Mouse (Mus musculus): ENCODE measurements around the gene Prex1.

Gene Prex1

DNA sequence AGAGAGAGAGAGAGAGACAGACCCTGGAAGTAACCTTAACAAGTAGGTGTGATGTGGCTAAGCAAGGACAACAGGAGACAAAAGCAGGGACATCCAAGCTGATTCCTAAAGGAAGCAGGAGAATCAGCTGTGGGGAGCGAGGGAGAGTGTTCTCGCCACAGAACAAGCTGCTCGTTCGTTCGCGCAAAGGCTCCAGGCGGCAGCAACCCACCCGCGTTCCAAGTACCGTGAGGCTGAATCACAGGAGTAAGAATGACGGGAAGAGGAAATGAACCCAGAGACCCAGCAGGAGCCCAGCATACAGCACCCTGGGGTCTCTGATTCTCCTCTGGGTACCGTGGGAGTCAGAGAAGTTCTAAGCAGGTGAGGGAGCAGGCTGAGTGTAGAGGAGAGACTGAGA lies 52.1 kb downstream of the Prex1 start:
- DNase-seq (ENCODE audit: low spot score): no peak

DNA sequence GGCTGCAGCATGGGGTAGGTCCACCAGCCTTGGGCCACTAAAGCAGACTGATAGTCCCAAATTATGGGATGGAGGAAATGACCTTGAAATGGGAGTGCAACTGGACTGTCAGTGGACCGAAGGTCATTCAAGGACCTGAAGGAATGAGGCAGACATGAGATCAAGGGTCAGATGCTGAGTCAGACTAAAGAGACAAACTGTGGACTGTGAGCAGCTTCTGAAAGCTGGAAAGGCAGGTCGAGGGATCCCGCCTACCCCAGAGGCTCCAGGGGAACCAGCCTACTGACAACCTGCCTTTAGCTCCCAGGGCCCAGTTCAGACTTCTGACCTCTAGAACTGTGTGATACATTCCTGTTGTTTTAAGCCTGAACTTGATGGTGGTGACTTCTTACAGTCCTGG lies 55.3 kb downstream of the Prex1 start:
- no peak for DNase-seq (ENCODE audit: low spot score)

DNA sequence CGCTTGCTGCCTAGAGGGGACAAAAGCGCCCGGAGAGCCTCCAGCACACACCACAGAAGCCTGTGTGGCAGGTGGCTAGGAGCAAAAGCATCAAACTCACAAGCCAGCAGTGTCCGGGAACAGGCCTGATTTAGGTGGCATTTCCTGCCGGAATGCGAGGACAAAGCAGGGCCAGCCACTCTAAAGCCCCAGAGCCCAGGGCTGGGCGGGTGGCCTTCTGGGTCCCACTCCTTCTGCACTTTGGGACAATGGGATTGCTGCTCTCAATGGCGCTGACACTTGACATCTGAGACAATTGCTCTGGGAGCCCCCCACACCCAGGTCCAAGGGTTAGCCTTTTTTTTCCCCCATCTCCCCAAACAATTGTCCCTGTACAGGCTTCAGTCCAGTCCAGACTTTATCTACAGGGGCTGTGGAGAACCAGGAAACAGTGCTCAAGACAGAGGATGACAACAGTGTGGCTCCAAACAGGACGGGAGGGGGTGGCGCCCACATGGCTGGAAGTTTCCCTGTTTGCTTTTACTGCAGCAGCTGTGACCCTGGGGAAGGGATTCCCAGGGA lies 56.1 kb downstream of the Prex1 start:
- DNase-seq (ENCODE audit: low spot score): no peak

DNA sequence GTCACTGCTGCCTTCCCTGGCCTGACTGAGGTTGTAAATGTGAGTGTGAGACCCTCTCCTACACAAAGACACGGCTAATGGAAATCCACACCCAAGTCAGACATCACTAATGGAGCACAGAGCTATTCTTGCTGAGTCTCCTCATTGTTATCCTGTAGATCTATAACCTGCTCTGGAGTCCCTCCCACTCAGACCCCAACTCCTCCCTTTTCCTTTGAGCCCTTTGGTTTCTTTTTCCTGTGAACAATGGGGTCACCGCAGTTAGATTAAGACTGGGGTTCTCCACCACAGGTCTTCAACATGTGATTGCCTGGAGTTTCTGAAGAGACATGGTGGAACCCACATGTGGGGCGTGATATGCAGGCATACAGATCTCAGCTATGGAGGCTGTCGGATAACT lies 57.0 kb downstream of the Prex1 start:
- no peak for DNase-seq (ENCODE audit: low spot score)

DNA sequence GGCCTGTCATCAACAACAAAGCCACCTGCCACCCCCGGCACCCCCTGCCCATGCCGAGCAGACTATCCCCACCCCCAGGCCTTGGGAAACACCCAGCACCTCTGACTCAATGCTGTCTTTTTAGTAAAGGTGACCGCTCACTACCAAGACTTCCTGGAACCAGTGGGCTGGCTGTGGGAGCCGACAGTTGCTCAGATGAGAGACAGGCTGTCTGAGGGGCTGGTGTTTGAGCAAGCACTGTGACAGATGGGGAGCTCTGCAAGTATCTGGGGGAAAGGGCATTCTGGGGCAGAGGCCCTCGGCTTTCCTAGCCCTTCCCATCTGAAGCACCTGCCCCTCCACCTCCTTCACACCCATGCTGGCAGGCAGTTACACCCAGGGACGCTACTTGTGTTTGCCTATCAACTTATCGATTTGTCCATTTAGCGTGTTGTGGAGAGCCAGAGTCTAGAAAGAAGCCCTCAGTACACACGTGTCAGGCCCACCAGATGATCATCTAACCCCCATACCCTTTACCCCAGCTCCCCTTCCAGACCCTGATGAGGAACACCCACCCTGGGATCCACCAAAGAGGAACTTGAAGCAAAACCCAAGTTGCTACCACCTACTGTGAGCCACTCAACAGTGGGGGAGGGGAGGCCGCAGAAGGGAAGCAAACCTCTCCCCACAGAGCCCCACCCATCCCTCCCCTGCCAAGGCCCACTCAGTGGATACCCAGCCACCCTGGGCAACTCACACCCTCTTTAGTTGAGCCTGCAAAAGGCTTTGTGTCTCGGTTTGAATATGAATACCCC lies 57.7 kb downstream of the Prex1 start:
- no peak for DNase-seq (ENCODE audit: low spot score)

DNA sequence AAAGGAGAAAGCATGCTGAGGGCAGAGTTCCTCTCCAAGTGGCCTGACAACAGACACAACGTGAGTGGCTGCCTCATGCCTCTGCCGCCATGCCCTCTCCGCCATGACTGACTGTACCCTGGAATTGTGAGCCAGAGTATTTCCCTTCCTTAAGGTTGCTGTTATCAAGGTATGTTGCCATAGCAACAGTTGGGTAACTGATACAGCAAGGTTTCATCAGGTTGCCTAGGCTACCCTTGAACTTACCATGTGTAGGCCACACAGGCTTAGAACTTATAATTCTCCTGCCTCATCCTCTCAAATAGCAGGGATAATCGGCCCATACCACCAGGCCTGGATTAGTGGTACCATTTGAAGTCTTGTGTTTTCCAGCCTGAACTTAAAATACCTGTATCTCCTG lies 58.3 kb downstream of the Prex1 start:
- no peak for DNase-seq (ENCODE audit: low spot score)

DNA sequence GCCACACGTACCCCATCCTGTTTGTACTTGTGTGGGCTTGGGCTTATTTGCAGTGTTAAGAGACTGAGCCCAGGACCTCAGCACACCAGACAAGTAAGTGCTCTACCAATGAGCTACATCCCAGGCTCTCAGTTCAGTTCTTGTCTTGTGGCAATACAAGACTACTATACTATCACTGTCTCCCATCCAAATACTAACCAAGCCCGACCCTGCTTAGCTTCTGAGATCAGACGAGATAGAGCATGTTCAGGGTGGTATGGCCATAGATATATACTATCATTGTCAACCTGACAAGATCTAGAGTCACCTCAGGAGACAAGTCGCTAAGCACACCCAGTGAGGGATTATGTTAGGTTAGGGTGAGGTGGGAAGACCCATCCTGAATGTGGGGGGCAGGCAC lies 58.8 kb downstream of the Prex1 start:
- DNase-seq (ENCODE audit: low spot score): no peak

DNA sequence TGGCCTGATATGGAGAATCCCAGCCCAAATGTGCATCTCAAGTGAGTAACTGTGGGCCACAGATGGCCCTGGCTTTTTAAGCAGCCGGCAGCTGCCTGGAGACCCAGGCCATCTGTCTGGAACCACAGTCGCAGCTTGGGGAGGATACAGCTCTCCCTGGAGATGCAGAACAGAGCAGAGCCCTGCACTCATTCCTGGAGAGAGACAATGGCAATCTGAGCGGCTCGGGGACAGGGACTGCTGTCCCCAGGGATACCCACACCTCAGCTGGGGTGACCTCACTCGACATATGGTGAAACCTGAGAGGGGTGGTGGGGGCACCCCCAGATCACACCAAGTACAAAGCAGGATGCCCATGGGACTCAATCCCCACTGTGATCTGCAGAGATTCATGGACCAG lies 60.1 kb downstream of the Prex1 start:
- DNase-seq (ENCODE audit: low spot score): no peak

DNA sequence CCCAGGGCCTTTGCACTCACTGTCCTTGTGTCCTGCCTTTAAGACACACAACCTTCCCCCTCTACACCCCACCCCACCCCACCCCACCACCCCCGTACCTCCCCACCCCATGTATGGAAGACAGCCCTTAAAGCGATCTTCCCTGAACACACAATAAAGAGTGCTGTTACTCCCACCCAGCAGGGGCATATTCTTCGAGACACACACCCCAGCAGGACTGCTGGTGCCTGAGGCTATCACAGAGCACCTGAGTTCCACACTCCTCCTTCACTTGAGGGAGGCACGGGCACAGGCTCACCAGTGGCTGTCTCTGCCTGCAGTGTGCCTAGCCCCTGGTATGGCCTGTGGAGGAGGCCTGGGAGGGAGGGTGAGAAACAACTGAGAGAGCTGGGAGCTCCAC lies 61.0 kb downstream of the Prex1 start:
- no peak for DNase-seq (ENCODE audit: low spot score)

DNA sequence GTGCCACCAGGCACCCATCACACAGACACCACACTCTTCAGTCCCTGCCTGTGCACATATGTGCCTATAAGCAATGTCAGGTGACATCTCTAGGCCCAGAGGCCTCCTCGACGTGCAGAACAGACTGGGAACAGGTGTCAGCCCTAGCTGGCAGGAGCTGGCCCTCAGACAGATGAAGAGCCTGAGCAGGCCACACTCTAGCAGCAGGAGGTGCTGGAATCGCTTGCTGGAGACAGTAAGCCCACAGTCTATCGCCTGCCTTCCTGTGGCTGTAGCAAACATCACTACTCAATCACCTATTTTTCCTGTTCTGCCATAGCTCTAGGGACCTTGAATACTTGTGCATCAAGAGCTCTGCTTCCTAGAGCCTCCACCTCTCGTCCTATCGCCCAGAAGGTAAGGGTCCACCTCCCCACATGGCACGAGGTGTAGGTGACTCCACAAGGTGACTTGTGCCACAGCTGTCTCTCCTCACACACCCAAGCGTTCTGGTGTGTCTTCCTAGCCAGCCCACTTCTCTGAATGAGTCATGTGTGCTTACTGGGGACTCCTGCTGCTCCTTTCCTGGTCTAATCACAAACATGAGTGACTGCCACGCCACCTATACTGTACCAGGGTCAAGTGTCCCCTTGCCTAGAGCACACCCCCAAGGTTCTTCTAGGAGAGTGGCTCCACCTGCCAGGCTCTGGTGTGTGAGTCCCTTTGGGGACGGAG lies 62.2 kb downstream of the Prex1 start:
- no peak for DNase-seq (ENCODE audit: low spot score)

DNA sequence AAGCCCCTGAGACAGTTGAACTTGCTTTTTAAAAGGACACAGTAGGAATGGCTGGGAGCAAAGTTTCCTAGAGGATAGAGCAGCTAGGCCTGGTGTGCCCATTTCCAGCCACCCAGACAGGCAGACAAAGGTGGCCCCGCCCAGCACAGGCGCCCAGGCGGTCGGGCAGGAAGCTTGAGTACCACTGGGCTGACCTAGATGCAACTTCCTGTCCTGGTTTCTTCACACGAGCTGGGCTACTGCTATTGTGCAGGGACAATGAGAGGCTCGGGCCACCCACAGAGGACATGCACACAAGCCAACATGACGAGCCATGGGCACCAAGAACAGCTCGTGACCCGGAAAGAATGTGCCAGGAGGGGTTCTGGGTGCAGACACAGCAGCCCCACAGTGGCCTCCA lies 63.2 kb downstream of the Prex1 start:
- DNase-seq (ENCODE audit: low spot score): no peak

DNA sequence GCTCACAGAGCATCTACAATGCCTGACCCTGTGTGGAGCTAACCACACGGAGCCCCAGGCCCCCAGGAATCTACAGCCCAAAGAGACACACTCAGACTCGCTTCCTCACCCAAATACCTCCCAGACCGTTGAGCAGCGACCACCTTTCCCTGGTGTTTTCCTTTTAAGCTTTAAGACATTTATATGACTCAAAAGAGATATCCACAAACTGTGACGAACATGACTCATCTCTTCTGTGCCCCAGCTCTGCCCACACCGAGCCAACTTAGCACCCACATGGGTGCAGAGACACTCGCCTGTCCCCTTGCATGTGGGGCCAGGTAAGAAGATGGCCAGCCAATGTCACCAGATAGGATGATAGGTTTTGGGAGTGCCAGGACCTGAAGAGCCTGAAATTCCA lies 66.4 kb downstream of the Prex1 start:
- no peak for DNase-seq (ENCODE audit: low spot score)

DNA sequence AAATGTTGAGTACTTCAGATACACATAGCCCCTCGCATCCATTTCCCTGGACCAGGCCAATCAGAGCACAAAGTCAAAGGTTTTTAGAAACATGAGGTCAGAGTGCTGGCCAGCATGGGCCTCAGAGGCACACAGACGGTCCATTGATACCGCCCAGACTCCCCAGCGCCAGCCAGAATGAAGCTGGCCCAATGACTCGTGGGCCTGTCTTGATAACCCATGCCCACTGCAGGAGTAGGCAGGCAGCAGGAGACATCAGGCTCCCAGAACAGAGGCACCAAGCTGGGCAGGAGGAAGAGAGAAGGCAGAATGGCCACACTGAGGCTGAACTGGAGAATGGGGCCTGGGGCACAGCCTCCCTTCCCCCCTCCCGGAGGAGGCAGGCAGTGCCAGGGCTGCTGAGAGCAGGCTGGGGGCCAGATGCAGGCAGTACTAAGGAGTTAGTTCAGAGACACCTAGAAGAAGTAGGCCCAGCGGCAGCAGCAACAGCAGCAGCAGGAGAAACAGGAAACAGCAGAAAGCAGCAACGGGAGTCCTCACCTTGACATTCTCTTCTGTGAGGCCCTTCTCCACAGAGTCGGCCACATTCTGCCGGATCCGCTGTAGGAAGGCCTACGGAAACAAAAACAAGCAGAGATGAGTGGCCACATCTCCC lies 67.1 kb downstream of the Prex1 start:
- DNase-seq (ENCODE audit: low spot score): no peak

DNA sequence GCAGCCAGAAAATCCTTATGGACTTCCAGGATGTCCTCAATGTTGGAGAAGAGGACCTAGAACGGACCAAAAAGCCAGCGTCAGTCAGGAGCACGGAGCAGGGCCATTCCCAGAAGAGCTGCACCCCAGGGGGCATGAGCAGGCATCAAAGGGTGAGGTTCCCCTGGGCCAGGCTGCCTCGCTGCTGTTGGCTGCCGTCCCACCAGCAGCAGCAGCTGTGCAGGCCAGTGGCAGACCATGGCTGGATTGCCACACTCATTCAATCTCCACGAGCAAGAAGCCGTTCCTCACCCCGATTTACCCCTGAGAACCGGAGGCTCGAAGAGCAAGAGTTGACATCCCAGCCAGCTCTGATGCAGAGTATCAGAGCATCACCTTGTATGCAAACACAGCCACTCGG lies 68.8 kb downstream of the Prex1 start:
- no peak for DNase-seq (ENCODE audit: low spot score)

DNA sequence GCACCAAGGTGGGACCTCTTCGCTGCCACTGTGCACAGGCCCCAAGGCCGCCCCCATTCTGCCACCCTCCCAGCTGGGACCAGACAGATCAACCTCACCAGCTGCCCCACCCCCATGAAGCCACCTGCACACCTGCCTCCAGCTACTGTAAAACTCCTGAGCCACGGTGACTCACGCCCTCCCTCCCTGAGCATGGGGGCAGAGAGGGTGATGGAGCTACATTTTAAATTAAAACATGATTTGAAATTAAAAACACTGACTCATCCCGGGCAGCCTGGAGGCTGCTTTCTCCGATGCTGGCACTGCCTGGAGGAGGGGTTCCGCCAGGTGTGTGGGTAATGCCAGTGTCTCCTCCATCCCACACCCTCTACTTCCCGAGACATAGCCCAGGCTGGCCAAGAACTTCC lies 71.0 kb downstream of the Prex1 start:
- DNase-seq (ENCODE audit: low spot score): no peak

DNA sequence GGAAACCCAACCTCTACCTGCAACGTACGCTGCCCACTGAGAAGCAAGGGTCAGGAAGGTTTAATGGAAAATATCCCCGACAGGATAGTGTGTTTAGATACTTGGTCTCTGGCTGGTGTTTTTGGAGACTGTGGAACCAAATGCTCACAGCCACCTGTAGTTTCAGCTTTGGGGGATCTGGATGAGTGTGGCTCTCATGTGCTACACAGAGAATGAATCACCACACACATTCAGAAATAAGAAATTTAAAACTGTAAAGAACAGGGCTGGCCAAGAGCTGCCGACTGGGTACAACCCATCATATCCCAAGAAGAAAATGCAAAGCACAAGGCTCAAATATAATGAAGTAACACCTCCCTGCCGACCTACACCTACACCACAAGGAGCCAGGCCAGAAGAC lies 73.9 kb downstream of the Prex1 start:
- DNase-seq (ENCODE audit: low spot score): no peak

DNA sequence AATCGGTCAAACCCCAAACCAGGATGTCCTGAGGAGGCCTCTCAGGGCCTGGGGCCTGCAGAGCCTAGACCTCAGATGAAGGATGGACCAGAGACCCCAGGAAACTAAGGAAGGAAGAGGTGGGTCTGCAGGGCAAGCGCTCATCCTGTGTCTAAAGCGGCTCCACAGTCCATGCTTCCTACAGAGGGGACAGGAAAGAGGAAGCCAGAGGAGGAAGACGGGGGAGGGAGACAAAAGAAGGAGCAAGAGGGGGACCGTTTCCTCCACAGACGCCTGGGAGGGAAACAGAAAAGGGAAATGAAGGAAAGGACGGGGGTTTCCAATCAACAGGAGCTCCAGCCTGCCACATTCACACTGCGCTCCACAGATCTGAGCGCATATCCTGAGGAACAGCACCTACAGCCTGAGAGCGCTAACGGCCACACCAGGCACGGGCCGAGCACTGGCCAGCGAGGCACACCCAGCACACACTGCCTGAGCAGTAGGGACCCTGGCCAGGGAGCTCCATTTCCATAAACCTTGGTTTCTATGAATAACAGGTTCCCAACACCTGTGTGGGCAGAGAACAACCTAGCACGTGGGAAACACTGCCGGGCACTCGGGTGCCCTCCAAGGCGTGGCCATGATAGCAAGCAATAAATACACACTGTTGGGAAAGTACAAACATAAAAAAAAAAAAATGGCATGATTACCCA lies 74.5 kb downstream of the Prex1 start:
- DNase-seq (ENCODE audit: low spot score): no peak

DNA sequence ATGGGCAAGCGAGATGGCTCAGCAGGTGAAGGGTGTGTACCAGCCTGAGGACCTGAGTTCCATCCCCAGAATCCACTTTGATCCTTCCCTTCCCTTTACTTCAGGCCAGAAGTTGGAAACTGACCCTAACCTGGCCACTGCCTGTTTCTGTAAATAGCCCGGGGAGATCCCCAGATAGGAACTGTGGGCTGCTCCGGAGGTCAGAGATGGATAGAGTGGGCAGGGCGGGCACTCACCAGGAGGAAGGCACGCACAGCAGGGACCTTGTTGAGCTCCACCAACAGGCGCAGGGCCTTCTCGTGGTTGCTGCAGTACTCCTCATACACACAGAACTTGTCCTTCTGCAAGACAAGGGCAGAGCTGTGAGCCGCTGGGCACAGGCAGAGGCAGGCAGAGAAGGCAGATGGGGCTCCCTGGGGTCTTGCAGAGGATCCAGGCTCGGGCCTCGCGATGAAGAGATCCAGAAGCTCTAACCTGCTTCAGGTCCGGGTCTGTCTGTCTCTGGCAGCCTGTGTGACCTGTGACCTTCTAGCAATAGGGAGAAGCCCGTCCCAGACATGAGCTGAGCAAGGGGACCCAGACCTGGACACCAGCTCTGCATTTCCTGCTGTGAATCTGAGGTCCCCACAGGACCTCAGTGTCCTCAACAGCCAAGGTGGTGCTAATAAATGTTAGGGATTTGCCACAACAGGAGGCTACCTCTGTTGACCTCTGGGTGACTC lies 75.4 kb downstream of the Prex1 start:
- no peak for DNase-seq (ENCODE audit: low spot score)

DNA sequence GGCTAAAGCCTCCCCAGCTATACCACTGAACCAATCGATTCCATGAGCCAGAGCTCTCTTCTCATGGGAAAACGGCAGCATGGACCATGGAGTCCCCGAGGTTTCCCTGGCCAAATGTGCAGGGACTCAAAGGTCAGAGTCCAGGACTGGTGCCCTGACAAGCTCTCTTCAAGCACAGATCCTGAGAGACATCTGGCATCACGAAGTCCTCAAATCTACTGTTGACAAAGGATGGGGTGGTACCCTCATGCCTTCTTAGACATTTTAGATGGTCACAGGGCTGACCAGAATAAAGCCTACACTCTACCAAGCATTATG lies 76.0 kb downstream of the Prex1 start:
- DNase-seq (ENCODE audit: low spot score): no peak

DNA sequence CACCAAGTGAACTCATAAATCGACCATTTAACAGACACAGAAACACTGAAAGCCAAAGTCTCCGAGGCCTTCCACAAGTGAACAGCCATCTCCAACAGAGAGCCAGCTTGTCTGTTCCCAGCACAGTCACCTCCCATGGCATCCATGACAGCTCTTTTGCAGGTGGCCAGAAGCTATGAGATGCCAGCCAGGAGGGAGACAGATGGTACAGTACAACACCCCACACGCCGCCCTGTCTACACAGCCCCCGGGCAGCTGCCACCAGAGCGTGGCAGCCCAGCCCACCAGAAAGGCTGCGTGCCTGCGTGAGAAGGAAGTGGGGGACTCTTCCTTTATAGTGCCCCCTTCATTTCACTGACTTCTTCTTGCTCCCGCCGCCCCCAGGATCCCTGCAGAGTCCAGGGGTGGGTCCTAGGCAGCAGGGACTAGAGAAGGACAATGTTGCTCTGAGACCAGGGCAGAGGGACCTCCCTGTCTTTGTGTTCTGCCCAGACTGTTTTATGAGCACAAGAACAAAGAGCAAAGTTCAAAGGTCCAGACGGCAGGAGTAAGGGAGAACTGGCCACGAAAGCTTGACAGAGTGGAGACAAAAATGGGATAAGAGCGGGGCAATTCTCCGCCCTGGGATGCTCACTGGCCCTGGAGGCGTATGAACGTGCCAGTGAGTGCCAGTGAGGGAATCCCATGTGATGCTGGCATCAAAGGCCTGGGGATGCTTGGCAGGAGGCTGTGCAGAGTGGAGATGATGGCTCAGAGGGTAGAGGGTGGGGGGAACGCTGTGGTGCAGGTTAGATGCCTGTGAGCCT lies 76.6 kb downstream of the Prex1 start:
- no peak for DNase-seq (ENCODE audit: low spot score)

DNA sequence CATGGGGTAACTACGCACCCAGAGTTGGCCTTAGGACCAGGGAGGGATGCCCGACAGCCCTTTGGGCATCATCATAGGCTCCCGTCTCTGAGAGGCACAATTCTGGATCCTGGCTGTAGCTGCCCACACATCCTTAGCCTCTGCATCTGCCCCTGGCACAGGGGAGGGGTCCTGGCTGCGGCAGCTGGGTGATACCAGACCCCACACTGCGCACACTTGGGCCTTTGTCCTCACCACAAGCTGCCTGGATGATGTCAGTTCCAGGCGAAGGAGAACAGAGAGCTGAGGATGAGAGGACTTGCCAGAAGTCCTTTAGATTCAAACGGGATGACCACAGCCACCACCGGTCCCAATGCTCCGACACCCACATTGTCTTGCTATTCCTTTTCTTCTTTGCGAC lies 78.1 kb downstream of the Prex1 start:
- DNase-seq (ENCODE audit: low spot score): no peak

All from adipocyte (in vitro differentiated cells).